Mouse (Mus musculus) B cell, adult 67 days (primary cell): ENCODE results near the gene Cyba. TPM values are rescaled to one million over a fixed set of nuclear protein-coding genes. Genes with fewer than 3 reads are reported as not detected.

Source experiments
- total RNA-seq, 2 experiments: library from RNA; stranded (reverse); gene quantifications; 4 replicates each; pipeline ENCODE4 v1.2.4; 2023

Cyba gene
- 100 to 1,000 TPM; 297 to 328 TPM for total RNA-seq

DNA sequence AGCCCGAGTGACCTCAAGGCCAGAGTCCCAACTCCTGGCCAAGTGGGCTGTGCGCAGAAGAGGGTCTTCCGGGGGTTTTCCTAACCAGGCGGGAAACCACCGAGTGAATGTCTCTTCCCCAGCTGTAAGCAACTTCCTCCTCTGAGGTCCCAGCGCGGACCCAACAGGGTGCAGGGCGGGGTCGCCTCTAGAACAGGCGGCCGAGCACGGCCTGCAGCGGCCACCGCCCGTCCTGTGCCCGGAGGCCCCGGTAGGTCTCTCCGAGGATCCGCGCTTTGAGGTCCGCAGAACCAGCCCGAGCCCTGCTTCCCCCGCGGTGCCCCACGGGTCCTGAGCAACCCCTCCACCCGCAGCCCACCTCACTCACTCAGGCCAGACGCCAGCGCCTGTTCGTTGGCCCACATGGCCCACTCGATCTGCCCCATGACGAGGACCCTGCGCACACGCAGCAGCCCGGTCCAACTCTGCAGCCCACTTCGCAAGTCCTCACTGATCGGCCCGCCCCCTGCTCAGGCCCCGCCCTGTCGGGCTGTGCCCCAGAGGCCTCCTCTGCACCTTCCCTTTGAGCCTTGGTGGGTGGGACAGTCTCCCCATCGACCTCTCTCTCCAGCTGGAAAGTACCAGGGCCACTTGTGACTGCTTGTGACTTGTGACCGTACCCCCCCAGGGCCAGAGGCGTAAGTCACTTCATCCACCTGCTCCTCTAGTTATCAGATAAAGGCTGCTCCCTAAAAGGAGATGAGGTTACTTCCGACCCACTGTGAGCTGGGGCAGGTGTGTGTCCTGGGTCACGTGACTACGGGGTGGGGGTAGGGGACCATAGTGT is at the start of gene Cyba:
TSS of gene Cyba (minus strand) at position 488 of the 826 bp plus-strand sequence.

DNA sequence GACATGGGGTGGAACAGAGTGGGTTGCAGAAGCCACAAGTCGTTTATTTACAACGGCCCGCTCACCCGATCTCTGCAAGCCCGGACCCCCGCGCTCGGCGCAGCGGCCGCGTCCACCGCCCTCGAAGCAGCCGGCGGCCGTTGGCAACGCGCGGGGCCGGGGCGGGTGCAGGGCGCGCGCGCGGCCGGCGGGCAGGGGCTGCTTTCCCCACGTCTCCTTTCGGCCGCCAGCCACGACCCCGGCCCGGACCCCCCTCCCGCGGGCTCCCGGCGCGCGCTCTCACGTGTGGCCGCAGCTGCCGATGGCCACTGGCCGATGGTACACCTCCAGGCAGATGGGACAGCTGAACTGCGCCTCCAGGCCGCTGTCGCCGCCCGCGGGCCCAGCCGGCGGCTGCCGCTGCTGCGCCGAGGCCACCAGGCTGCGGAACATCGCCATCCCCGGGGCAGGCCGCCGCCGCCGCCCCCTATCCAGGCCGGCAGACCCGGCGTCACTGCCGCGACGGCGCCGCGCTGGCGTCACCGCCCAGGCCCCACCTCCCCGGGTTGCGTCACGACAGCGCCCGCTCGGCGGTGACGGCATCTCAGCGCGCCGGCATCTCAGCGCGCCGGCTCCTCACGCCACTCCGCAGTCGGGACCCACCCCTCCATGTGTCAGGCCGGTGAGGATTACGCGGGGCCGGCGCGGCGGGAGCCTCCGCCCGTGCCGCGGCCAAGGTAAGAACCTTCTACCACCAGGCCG is 43.0 kb upstream of the Cyba start, which contains the start of the genes Rnf166 and Ctu2:
TSS of gene Rnf166 (minus strand) at position 485 of the 741 bp plus-strand sequence.
TSS of gene Ctu2 (plus strand) at position 564 of the 741 bp plus-strand sequence.

DNA sequence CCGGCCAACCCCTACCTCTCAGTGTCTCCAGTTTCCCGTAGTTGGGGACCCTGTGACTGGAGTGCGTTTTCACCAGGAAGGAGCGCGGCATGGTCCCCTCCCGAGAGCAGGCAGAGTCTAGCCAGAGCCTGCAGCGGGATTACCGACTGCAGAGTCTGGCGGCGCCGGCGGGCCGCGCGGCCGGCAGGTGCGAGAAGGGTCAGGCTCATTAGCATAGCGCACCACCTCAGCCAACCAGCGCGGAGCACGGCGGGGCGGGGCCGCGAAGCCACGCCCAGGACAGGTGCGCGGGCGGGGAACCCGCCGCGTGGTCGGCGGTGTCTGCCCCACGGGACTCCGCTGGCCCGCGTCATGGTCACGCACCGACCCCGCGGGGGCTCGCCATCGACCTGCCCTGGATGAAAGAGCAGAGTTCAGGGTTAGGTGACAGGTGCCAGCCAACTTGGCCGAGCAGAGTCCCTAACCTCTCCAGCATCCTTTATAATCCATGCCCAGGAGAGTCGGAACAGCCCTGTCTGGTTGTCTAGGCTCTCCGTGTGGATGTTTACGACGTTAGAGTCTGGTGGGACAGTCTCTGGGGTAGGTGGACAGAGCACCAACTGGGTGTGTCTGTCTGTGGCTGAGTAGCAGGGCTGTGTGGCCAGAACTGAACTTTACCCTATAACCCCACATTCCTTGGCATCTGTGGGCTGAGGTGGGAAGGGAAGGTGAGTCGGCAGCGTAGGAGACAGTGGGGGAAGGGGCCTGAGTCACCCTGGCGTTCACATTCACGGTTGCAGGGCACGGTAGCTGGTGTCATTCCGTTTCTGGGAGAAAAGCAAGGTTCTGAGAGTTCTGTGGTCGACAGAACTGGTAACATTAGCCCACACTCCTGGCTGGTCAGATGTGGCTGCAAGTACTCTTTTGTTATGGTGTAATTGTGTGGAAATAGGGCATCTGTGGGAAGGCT is 28.1 kb upstream of the Cyba start, which contains the start of gene Snai3:
TSS of gene Snai3 (minus strand) at position 210 of the 949 bp plus-strand sequence.

DNA sequence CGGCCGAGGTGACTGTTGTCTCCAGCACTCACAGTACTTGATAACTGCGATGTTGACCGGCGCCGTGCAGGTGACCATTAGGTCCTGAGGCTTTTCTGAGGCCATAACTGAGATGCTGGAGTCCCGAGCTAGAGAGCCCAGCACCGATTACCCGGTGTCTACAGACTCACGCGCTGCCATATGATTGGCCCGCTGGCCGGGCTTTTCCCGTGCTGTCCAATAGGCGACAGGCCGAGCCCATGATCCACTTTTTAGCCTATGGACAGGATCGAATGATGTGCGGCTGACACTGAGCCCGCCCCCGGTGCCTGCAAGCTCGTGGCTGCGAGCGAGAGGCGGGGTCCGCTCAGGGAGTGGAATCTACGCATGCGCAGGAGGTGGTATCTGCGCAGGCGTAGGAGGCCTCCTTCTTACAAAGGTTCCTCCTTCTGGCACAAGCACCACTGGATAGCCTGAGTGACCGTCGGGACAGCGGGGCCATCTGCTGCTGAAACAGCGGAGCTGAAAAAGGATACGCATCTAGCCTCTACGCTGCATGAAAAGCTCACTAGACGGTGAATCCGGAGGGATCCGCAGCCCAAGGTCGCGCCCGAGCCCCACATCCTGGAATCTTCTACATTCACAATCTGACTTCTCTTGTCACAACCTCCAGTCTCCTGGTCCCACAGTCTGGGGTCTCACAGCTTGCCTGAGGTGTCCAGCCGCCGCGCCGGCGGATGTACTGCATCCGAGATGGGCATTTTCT is 10.7 kb upstream of the Cyba start, which contains the start of gene Mvd:
TSS of gene Mvd (minus strand) at position 161 of the 745 bp plus-strand sequence.

DNA sequence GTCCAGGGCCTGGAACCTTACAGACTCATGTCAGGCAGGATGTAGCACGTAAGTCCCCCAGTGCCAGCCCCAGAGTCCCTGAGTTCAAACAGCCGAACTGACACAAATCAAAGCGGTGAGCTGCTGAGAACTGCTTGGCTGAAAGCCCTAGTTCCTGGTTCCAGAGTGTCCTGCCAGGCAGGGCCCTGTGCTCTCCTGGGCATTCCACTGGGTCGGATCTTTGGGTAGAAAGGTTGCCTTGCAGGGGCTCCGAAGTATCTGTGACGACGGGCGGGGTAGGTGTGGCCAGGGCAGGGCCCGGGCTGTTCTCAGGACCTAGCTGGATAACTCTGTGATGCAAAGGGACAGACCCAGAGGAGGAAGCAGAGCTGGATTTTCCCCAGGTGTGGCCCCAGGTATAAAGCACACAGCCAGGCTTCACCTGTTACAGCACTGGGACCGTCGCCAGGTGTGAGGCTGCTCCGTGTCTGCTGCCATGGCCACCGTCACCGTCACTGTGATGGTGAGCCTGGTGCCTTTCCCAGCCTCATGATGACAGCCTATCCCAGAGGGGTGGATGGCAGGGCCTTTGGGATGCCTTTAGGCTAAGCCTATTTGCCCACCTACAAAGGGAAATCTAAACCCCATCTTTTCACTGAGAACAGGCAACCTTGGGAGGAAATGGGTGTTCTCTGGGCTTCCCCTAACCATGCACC is 11.2 kb downstream of the Cyba start, which contains the start of gene Il17c:
TSS of gene Il17c (plus strand) at position 645 of the 695 bp plus-strand sequence.

DNA sequence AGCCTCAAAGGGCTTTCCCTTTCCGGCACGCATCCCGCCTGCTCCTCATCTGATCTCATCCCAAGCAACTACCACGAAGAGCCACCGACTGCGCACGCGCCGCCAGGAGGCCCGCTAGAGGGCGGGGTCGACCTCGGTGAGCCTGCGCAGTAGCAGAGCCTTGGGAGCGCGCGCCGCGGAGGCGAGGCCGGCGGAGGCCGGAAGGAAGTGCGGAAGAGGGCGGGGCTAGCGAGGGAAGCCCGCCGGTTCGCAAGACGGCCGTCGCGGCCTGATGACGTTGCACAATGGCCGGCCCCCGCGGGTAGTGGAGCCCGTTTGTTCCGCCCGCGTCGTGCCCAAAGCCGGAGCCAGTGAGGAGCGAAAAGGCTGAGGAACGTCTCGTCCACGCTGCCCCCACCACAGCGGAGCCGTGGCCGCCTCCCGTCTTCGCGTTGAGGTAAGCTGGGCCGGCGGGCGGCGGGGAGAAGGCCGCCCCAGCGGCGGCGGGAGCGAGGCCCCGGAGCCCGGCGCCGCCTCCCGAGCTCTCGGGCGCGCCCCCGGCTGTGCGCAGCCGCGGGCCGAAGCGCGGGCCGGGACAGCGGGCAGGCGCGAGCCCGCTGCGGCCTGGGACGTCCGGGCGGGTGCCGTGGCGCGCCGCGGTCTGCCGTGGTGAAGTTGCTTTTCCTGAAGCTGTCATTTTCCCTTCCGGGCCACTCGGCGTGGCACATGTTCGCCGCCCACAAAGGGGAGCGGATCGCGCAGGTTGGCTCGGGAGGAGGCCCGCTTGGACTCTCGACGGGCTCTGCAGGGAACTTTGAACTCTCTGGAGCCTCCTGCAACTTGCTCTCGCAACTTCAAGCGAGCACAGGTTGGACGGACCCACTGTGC is 56.1 kb downstream of the Cyba start, which contains the start of gene Zc3h18:
TSS of gene Zc3h18 (plus strand) at position 245 of the 867 bp plus-strand sequence.

Other genes starting within 250 kb of the Cyba start
- 10 to 100 TPM; 23.4 to 23.5 TPM for gene Zfpm1, start 150.8 kb downstream of the Cyba start, total RNA-seq
- not detected for gene Trhr2, start 72.2 kb downstream of the Cyba start, total RNA-seq
- gene Zc3h18, start 56.3 kb downstream of the Cyba start, total RNA-seq, result 100 to 1,000 TPM; 104 to 105 TPM
- gene Il17c, start 10.9 kb downstream of the Cyba start, total RNA-seq, result 1 to 10 TPM in 1 of 2 experiments, under 1 TPM in 1; 0.81 to 1.4 TPM
- 1 to 10 TPM; 7.6 to 8.2 TPM for gene Mvd, start 10.5 kb upstream of the Cyba start, total RNA-seq
- gene Snai3, start 27.8 kb upstream of the Cyba start, total RNA-seq, result 1 to 10 TPM in 1 of 2 experiments, under 1 TPM in 1; 0.87 to 2.5 TPM
- gene Rnf166, start 43.1 kb upstream of the Cyba start, total RNA-seq, result 10 to 100 TPM; 40.6 to 41.7 TPM
- gene Ctu2, start 43.2 kb upstream of the Cyba start, total RNA-seq, result 10 to 100 TPM; 66.0 to 71.3 TPM
- 10 to 100 TPM; 51.2 to 62.3 TPM for gene Piezo1, start 118.4 kb upstream of the Cyba start, total RNA-seq
- 100 to 1,000 TPM; 117 to 146 TPM for gene Cdt1, start 135.1 kb upstream of the Cyba start, total RNA-seq
- 10 to 100 TPM; 77.0 to 79.4 TPM for gene Aprt, start 144.0 kb upstream of the Cyba start, total RNA-seq
- gene Galns, start 178.5 kb upstream of the Cyba start, total RNA-seq, result 10 to 100 TPM; 25.3 to 35.9 TPM
- gene Trappc2l, start 178.7 kb upstream of the Cyba start, total RNA-seq, result 10 to 100 TPM; 48.5 to 58.9 TPM
- under 1 TPM in 1 of 2 experiments, not detected in 1; 0.64 TPM for gene Pabpn1l, start 189.8 kb upstream of the Cyba start, total RNA-seq